Mouse (Mus musculus) ES-E14 (cell line): ENCODE measurements around the gene Dmac2.

Source experiments
- CHD2 ChIP-seq: IDR thresholded peaks from 2 replicates; pipeline ENCODE4 v1.6.1; 2014; ENCODE audit warnings: mild to moderate bottlenecking, low read depth, low read length, inconsistent platforms
- ZC3H11A ChIP-seq: IDR thresholded peaks from 2 replicates; pipeline ENCODE4 v1.6.1; 2012; ENCODE audit warnings: low read depth, mild to moderate bottlenecking, inconsistent platforms, low read length, borderline replicate concordance

GRCm38 (mm10) chr7:25658657-25659472 lies 39.7 kb downstream of the Dmac2 start, which contains the start of the genes Bckdha and Exosc5:
- TF ChIP-seq CHD2 (no peak), ZC3H11A (no peak)
